Mouse (Mus musculus) ovary, postnatal 36 days (tissue): ENCODE measurements at regions not wholly inside any gene's neighbourhood (a gene's known extent, or its start where the extent isn't known, plus 50 kb on each side); places are given as distances from the start of the nearest gene placed in this dataset.
"Not testable (repeated sequence)": the region's sequence is repeated elsewhere in the genome, so short reads cannot be mapped to it uniquely, and the experiment has no call there.

Experiments used
- DNase-seq: peaks from one replicate; pipeline ENCODE4 v3.0.0; 2022; ENCODE audit warnings: low spot score, mixed read lengths

- DNase-seq: not testable (repeated sequence)
Measured at GRCm38 (mm10) chr12:92886394-92887075, 1037.6 kb upstream of the Sel1l start.

GRCm38 (mm10) chr12:92884014-92884413, 1035.1 kb upstream of the Sel1l start:
- not testable (repeated sequence) for DNase-seq

GRCm38 (mm10) chr12:92883091-92883490, 1034.1 kb upstream of the Sel1l start:
- not testable (repeated sequence) for DNase-seq

GRCm38 (mm10) chr12:92882540-92882939, 1033.6 kb upstream of the Sel1l start:
- DNase-seq: not testable (repeated sequence)

GRCm38 (mm10) chr12:92873602-92874001, 1024.6 kb upstream of the Sel1l start:
- no peak for DNase-seq

- DNase-seq: no peak
Measured at GRCm38 (mm10) chr12:92869336-92869735, 1020.4 kb upstream of the Sel1l start.

GRCm38 (mm10) chr12:92823090-92823786, 974.3 kb upstream of the Sel1l start:
- no peak for DNase-seq

GRCm38 (mm10) chr12:92818610-92819009, 969.7 kb upstream of the Sel1l start:
- DNase-seq: no peak

GRCm38 (mm10) chr12:92801121-92801520, 952.2 kb upstream of the Sel1l start:
- DNase-seq: no peak

GRCm38 (mm10) chr12:92783362-92783761, 934.4 kb upstream of the Sel1l start:
- DNase-seq: no peak

GRCm38 (mm10) chr12:92779695-92780292, 930.8 kb upstream of the Sel1l start:
- no peak for DNase-seq

- no peak for DNase-seq
Measured at GRCm38 (mm10) chr12:92775668-92776067, 926.7 kb upstream of the Sel1l start.

GRCm38 (mm10) chr12:92748576-92748975, 899.6 kb upstream of the Sel1l start:
- DNase-seq: no peak

- no peak for DNase-seq
Measured at GRCm38 (mm10) chr12:92740818-92741217, 891.9 kb upstream of the Sel1l start.

- no peak for DNase-seq
Measured at GRCm38 (mm10) chr12:92739196-92739595, 890.2 kb upstream of the Sel1l start.

- no peak for DNase-seq
Measured at GRCm38 (mm10) chr12:92737623-92738370, 888.8 kb upstream of the Sel1l start.

GRCm38 (mm10) chr12:92723022-92723421, 874.1 kb upstream of the Sel1l start:
- DNase-seq: no peak

GRCm38 (mm10) chr12:92713415-92713814, 864.5 kb upstream of the Sel1l start:
- no peak for DNase-seq

GRCm38 (mm10) chr12:92708466-92708865, 859.5 kb upstream of the Sel1l start:
- no peak for DNase-seq

- DNase-seq: no peak
Measured at GRCm38 (mm10) chr12:92703731-92704130, 854.8 kb upstream of the Sel1l start.

- no peak for DNase-seq
Measured at GRCm38 (mm10) chr12:92692956-92693355, 844.0 kb upstream of the Sel1l start.

GRCm38 (mm10) chr12:92672396-92672795, 823.4 kb upstream of the Sel1l start:
- no peak for DNase-seq
